Mouse (Mus musculus) spleen, embryonic (tissue): ENCODE data around the gene Fam199x.

Experiments
- CTCF ChIA-PET: fragments of 350-600 bp; sonication (Branson Sonifier 250); formaldehyde crosslinking; loops from one replicate; lab custom pipeline; 2022; lab: Charles Lee

The Fam199x gene

GRCm38 (mm10) chrX:137049425-137050225 is at the start of gene Fam199x:
Fam199x (plus strand) TSS chrX:137049594.
- CTCF ChIA-PET = interaction anchor here (1.1 kb wide), 1 partner anchor 11 kb away, joined by 4 read pairs; the partner anchor contains the start of gene Slc25a53

- CTCF ChIA-PET = no interaction called here
Measured at GRCm38 (mm10) chrX:137015099-137015709, 34.2 kb upstream of the Fam199x start.

- CTCF ChIA-PET = no interaction called here
Measured at GRCm38 (mm10) chrX:137017668-137018067, 31.7 kb upstream of the Fam199x start.

- CTCF ChIA-PET = no interaction called here
Measured at GRCm38 (mm10) chrX:137019310-137019709, 30.1 kb upstream of the Fam199x start.

GRCm38 (mm10) chrX:137030916-137031315 is 18.5 kb upstream of the Fam199x start:
- CTCF ChIA-PET = no interaction called here

- CTCF ChIA-PET = no interaction called here
Measured at GRCm38 (mm10) chrX:137031726-137032125, 17.7 kb upstream of the Fam199x start.

GRCm38 (mm10) chrX:137034322-137034721 is 15.1 kb upstream of the Fam199x start:
- CTCF ChIA-PET = no interaction called here

GRCm38 (mm10) chrX:137037470-137037999 is 11.9 kb upstream of the Fam199x start:
- CTCF ChIA-PET = interaction anchor here (1.5 kb wide), 1 partner anchor 11 kb away, joined by 4 read pairs; no protein-coding TSS in a partner anchor

- CTCF ChIA-PET = interaction anchor here (1.5 kb wide), 1 partner anchor 11 kb away, joined by 4 read pairs; no protein-coding TSS in a partner anchor
Measured at GRCm38 (mm10) chrX:137038000-137038483, 11.4 kb upstream of the Fam199x start, which contains the start of gene Slc25a53. Slc25a53 (minus strand) TSS chrX:137038302.

GRCm38 (mm10) chrX:137038502-137038901 is 10.9 kb upstream of the Fam199x start:
- CTCF ChIA-PET = interaction anchor here (1.5 kb wide), 1 partner anchor 10 kb away, joined by 4 read pairs; no protein-coding TSS in a partner anchor

GRCm38 (mm10) chrX:137049060-137049424 is 352 bp upstream of the Fam199x start:
- CTCF ChIA-PET = interaction anchor here (1.1 kb wide), 1 partner anchor 11 kb away, joined by 4 read pairs; the partner anchor contains the start of gene Slc25a53

- CTCF ChIA-PET = no interaction called here
Measured at GRCm38 (mm10) chrX:137063202-137063601, 13.8 kb downstream of the Fam199x start.

- CTCF ChIA-PET = no interaction called here
Measured at GRCm38 (mm10) chrX:137104531-137104930, 55.1 kb downstream of the Fam199x start.

GRCm38 (mm10) chrX:137106498-137106897 is 57.1 kb downstream of the Fam199x start:
- CTCF ChIA-PET = no interaction called here

GRCm38 (mm10) chrX:137118097-137118746 is 68.8 kb downstream of the Fam199x start:
- CTCF ChIA-PET = no interaction called here

GRCm38 (mm10) chrX:137119675-137120423 is 70.5 kb downstream of the Fam199x start:
- CTCF ChIA-PET = no interaction called here

- CTCF ChIA-PET = no interaction called here
Measured at GRCm38 (mm10) chrX:137121718-137122117, 72.3 kb downstream of the Fam199x start, which contains the start of gene Esx1. Esx1 (minus strand) TSS chrX:137122083.

- CTCF ChIA-PET = no interaction called here
Measured at GRCm38 (mm10) chrX:137127542-137127941, 78.1 kb downstream of the Fam199x start.
